Mouse (Mus musculus) ovary, adult 18-20 months (tissue): Measurements from ENCODE around the gene BC067074.
"Not testable (repeated sequence)": the region's sequence is repeated elsewhere in the genome, so short reads cannot be mapped to it uniquely, and the experiment has no call there.

Experiments used
- DNase-seq: peaks from one replicate; pipeline ENCODE4 v3.0.0; 2022; ENCODE audit warnings: low spot score, mixed read lengths

The BC067074 gene

DNA sequence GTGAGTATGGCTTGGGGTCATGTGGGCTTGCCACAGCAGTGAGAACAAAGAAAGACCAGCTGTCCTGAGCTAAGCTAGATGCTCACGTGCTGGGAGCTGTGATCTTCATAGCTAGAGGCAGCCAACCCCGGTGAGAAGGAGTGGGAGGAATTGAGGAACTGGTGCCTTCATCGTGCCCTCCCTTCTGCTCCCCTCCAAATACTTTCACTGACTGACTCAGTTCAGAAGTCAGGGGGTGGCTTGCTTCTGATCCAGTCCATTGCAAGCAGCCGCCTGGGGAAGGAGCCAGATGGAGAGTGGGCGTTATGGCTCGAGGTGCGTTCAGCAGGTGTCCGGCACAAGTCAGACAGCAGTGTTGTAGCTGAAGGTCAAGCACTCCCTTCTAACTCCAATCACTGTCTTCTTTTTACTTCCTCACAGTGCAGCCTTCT lies 86.0 kb downstream of the BC067074 start:
- DNase-seq: no peak

GRCm38 (mm10) chr13:113379766-113380309 lies 86.9 kb downstream of the BC067074 start:
- no peak for DNase-seq

DNA sequence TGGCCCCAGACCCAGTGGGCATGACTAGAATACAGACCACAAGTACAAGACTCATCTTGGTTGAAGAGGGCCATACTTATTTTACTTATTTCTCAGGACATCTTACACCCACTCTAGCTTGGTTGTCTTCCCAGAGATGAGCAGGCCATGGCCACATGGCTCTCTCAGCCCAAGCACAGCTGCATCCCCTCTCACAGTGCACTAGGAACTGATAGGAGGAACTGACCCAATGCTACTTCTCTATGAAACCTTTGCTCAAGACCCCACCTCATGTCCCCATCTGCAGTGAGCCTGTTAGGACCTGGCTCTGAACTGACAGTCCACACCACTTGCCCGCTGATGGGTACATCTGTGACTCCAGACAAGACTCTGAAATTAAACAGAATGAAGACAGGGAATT lies 88.8 kb downstream of the BC067074 start:
- DNase-seq: no peak

GRCm38 (mm10) chr13:113382201-113382600 lies 89.2 kb downstream of the BC067074 start:
- DNase-seq: no peak

DNA sequence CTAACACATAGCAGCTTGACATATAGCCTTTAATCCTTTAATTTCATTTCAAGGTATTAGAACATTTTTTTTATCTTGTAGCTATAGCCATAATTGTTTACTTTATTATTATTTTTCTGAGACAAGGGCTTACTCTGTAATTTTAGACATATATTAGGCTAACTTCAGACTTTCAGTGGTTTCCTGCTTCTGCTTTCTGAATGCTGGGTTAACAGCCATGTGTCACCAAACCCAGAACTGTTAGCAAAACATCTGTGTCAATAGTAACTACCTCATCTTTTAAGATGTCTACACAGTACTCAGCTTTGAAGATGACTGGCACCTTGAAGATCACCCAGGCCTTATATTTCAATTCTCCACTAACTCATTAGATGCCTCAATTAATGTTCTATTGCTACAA lies 89.8 kb downstream of the BC067074 start:
- DNase-seq: not testable (repeated sequence)

GRCm38 (mm10) chr13:113393386-113393785 lies 100.4 kb downstream of the BC067074 start:
- DNase-seq: no peak

DNA sequence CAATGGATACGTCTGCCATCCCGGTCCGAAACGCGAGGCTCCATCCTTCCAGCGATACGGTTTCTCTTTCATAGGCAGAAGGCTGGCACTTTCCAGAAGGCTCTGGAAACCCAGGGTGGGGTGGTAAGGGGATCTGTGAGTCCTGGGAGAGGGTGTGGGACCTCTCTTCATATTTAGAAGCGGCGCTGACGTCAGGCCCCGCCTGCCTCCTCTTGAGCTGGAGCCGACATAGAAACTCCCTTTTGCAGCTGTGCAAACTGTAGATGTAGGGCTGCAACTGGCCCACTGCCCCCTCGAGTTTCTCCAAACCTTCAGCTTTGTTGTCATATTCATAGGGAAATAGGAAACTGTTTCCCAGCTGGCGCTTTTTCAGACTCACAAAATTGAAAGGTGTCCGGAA lies 101.6 kb downstream of the BC067074 start:
- peak; percentile 17 for DNase-seq

GRCm38 (mm10) chr13:113397006-113397520 lies 104.1 kb downstream of the BC067074 start:
- DNase-seq: no peak

- no peak for DNase-seq
Observed at GRCm38 (mm10) chr13:113401373-113402010, 108.5 kb downstream of the BC067074 start.

- DNase-seq: no peak
Observed at GRCm38 (mm10) chr13:113403706-113404105, 110.7 kb downstream of the BC067074 start.

- no peak for DNase-seq
Observed at GRCm38 (mm10) chr13:113404172-113404571, 111.2 kb downstream of the BC067074 start.

DNA sequence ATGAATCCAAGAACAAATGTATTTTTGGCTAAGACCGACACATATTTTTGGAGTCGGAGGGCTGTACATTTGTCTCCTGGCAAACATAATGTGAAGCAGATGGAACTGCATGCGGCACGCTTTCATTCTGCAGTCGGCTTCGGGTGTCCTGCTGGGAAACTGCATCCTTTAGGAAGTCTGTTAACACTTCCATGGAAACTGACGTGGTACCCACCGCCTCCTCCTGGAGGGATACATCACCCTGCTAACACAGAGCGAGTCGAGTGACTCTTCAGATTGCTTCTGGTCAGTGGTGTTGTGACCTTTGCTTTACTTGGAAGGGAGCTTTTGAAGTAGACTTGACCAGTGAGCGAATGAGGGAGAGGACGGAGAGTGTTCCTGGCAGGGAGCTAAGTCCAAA lies 117.0 kb downstream of the BC067074 start:
- no peak for DNase-seq

- DNase-seq: no peak
Observed at GRCm38 (mm10) chr13:113415527-113415926, 122.6 kb downstream of the BC067074 start.

- no peak for DNase-seq
Observed at GRCm38 (mm10) chr13:113416986-113417385, 124.0 kb downstream of the BC067074 start.

GRCm38 (mm10) chr13:113417757-113418483 lies 125.0 kb downstream of the BC067074 start:
- peak; percentile 59 for DNase-seq

GRCm38 (mm10) chr13:113418632-113419031 lies 125.7 kb downstream of the BC067074 start:
- peak; percentile 47 for DNase-seq

DNA sequence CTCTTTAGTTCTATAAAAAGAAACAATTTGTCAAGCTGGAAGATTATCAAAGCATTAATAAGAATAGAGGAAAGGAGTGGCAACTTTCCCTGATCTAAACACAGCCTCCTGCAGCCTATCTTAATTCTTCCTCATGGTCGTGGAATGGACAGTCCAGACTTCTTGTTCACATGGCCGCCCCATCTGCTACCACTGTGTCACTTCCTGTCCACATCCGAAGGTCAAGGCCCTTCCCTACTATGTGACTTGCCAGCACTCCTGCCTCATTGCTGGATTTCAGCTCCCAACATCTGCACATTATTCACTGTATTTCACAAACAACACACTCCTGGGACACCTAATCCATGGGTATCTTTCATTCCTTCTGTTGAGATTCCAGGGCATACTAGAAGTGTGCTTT lies 128.5 kb downstream of the BC067074 start:
- DNase-seq: no peak

GRCm38 (mm10) chr13:113423825-113424224 lies 130.9 kb downstream of the BC067074 start:
- DNase-seq: no peak

GRCm38 (mm10) chr13:113425907-113426306 lies 132.9 kb downstream of the BC067074 start:
- DNase-seq: no peak
